Mouse (Mus musculus) monocyte, adult 2 months (primary cell): ENCODE data around the gene Dhx15.
"Not testable (repeated sequence)": the region's sequence is repeated elsewhere in the genome, so short reads cannot be mapped to it uniquely, and the experiment has no call there.

ENCODE experiments used
- DNase-seq, 2 experiments: peaks; one replicate each; pipeline ENCODE4 v3.0.0; 2022; ENCODE audit warnings: low spot score in 2 of 2, low read depth in 1 of 2

Gene Dhx15

DNA sequence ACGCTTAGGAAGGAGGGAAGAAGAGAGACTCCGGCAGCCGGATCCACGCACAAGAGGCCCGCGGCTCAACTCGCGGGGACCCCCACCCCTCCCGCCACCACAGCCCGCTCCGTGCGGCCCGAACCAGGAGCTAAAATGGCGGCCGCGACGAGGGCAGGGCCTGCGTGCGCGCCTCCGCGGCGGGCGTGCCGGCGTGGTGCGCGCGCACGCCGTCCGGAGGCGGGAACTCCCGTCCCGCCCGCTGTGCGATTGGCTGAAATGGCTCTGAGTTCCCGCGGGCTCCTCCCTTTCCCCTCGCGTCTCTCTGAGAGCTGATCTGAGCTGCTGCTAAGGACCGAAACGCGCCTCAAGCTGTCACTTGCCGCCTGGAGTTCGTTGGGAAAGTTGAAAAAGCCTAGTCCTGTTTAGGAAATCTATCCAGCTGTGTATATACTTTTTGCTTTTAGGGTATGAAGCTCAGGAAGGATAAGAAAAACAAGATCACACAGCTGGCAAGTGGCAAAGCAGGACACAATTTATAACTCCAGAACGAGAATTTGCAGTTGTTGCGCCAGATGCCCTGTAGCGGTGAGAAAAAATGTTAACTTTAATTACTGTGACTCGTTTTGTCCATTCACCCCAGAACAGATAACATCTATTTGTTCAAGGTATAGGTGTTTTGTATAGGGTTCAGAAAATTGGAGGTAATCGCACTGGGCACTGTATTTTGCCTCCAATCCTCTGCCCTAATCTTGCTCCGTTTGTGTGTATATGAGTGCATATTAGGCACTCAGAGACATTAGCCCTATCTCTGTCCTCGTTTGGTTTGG, at the start of gene Dhx15:
TSS of gene Dhx15 (minus strand) at position 144 of the 809 bp plus-strand sequence.
- peak; percentile 64 to 80 for DNase-seq

DNA sequence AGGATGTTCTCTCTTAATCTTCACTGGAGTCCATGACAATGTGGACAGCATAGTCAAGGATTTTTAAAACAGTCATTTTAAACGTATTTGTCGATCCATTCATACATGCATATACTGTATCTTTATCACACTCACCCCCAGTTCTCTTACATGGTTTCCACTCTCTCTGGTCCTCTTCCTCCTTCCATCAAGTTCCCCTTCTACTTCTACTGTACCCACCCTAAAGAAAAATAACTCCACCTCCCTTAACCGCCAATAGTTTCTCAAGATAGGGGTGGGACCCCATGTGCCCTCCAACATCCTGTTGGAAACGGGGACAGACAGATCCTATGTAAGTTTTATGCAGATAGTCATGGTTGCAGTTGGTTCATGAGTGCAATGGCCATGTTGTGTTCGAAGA, 48.6 kb upstream of the Dhx15 start:
- DNase-seq = no peak

DNA sequence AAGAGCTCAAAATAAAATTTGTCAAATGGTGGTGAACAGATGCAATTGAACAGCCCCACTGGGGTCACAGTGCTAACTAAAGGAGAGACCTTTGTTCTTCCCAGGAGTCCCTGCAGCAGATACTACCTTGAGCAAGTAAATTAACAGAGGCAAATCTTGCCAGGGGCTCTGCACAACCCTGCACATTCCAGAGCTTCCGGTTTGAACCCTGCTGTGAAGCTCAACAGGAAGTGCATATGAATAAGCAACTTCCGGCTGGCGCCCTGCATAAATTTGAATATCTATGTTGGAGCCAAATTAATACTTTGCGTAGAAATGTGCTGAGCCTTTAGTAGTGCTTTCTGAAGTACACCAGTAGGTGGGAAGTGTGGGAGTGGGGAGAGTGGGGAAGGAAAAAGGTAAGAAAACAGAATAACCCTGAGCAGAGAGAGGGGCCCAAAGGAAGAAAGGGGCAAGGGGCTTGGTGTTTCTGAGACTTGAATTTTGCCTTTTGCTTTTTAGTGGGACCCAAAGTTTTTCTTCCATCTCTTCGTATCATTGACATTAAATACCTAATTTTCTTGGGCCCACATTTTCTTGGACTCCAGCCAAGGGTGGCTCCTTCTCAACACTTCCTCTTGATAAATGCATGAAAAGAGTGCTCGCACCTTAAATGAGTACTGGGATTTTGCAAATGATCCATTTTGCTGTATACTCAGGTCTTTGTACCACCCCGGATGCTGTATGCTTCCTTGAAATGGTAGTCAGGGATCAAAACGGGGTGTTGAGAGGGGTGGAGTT, 47.8 kb upstream of the Dhx15 start:
- no peak for DNase-seq

DNA sequence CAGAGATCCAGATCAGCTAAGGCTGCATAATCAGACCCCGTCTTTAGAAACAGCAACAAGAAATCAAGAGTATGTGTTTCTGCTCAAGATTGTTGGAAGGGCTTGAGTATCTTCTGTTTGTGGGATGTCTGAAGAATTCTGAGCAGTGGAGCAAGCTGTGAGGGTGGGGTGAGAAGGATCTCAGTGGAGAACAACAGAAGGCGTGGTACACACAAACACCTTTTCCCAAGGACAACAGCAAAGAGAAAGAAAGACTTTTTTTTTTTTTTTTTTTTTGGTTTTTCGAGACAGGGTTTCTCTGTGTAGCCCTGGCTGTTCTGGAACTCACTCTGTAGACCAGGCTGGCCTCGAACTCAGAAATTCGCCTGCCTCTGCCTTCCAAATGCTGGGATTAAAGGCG, 46.3 kb upstream of the Dhx15 start:
- not testable (repeated sequence) for DNase-seq

DNA sequence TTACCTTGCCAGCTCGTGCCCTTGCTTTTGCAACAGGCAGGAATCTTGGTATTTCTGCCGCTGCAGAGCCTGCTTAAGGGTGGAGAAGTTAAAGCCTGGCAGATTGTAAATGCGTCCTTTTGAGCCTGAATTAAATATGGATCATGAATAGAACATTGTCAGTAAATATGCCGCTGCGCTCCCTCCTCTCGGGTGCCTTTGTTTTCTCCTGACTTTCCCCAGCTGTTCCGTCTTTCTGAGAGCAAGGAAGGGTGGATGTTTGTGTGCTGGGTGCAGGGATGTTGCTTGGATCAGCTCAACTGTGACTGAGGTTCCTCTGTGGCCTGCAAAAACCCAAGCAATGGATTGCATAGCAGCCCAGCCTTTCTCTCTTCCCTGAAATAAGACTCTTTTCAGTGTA, 44.3 kb upstream of the Dhx15 start:
- DNase-seq = no peak

DNA sequence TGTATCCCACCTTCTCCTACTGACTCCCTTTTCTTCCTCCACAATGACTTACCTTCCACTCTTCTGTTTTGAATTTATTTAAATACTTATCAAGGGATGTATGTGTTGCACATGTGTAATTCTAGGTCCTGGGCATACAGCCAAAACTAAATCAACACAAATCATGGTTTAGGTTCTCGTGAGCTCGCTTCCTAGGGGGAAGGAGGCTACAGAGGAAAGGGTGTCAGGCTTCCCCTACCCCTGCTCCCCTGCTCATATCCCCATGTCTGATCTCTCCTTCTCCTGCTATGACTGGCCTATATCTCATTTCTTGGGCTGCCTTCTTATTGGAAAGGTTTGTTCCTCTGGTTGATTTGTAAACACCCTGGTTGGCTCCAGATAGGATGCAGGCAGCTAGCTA, 43.6 kb upstream of the Dhx15 start:
- DNase-seq = no peak

DNA sequence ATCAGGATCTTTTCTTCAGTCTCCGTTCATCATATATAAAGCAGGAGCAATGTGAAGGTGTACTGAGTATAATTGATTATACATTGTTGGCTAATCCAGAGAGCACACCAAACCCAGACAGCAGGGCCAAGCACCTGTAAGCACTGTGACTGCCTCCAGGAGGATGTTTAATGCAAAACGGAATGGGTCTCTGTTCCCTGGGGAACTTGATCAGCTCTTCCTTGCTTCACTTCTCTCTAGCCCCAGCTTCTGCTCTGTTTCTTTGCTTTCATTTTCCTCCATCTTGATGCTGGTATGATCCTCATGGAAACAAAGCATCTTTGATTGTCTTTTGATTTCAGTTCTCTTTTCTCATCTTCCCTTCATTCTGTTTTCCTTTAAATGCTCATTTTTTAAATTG, 42.3 kb upstream of the Dhx15 start:
- no peak for DNase-seq

DNA sequence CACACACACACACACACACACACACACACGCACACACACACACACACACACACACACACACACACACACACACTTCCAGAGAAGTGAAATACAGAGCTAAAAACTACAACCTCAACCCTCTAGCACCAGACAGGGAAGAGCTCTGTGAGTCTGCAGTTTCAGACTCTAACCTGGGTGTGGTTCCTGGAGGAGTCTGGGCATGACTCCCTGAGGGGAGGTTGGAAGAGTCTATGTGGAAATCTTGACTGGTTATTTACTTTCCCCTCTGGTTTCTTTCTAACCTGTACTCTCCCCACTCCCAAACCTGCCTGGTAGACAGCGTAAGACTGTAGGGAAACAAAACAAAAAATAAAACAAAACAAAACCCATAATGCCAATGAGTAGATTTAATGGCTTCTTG, 41.9 kb upstream of the Dhx15 start:
- DNase-seq = no peak

DNA sequence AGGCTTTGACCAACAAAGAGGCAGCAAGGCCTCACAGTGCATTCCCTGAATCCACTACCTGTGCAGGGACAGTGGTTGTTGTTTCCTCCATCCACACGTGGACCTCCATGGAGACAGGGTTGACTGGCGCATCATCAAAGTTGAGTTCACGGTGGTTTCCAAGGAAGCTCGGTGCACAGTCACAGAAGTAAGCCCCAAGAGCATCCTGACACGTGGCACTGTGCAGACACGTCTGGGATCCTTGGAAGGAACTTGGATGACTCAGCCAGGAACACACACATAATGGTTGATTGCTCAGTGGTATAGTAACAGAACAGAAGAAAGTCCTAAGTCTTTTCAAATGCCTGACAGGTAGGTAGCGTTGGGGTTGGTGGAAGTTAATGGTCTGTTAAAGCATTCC, 40.2 kb upstream of the Dhx15 start:
- DNase-seq = no peak

DNA sequence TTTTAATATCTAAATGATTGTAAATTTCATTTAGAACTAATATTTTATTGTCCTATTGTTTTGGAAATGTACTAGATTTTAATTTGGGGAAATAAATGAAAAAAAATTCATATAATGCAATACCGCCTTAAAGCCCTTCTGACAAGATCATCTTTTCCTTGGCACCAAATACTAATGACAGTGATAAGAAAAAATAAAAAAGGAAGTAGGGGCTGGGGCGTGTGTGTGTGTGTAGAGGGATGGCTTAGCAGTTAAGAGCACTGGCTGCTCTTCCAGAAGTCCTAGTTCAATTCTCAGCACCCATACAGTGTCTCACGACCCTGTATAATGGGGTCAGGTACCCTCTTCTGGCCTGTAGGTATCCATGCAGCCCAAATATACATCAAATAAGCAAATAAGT, 36.4 kb upstream of the Dhx15 start:
- no peak for DNase-seq

DNA sequence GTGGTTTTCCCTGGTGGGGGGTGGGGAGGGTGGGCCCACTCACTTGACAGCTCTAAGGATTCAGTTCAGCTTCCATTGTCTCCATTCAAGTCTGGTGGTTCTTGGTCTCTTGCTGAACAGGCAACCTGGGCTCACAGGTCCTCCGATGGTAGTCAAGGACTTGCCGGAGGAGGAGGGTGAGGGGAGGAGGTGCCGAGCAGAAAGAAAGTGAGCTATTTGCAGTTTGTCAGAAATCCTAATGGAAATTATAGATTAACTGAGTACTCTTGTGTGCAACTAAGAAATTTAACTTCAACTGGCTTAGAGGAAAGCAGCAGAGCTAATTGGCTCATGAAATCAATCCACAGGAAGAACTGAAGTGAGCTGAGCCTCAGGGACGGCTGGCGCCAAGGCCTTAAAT, 31.3 kb upstream of the Dhx15 start:
- DNase-seq = no peak

DNA sequence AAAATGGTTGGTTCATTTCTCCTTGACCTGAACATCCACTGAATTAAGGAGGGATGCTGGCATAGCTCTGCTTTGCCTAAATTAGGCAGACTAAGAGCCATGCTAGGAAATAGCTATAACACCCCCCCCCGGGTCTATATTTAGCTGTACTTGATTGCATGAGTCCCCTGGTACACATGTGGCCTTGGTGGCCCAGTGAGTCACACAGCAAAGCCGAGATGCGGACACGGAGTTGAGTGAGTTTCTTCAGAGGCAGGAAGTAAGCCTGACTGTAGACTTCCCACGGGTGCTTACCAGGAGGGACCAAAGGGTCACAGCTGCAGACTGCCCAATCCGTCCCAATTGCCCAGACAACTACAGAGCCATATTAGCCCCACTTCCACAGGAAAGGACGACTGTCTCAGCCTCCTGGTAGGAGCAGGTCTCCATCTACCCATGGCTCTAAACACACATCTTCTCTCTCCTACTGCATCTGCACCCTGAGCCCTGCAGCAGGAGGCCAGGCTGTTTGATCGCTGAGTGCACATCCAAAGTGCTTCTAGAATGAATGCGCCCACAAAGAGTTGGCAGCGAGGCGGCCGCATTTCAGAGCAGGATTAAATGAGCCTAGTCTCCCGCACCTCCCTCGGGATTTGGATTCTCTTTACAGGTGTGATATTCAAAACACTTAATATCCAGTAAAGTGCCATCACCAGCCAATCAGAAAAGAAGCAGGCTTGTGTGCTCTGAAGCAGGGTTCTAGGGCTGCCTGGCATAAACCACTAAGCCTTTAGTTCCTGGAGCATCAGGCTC, 29.9 kb upstream of the Dhx15 start:
- DNase-seq = no peak

DNA sequence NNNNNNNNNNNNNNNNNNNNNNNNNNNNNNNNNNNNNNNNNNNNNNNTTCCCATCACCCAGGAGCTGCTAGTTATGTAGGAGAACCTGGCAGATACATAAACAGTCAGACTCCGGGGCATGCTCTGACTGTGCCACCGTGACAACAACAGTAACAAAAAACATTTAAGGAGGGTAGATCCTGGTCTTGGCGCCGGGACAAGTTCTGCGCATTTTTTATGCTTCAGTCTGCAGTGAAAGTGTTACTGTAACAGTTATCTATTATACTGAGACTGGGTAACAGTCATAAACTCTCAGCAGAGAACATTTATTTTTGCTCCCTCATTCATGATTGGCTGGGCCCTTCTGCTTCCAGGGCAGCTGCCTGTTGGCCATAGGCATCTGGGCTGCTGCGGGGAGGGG, 27.9 kb upstream of the Dhx15 start:
- DNase-seq = no peak

DNA sequence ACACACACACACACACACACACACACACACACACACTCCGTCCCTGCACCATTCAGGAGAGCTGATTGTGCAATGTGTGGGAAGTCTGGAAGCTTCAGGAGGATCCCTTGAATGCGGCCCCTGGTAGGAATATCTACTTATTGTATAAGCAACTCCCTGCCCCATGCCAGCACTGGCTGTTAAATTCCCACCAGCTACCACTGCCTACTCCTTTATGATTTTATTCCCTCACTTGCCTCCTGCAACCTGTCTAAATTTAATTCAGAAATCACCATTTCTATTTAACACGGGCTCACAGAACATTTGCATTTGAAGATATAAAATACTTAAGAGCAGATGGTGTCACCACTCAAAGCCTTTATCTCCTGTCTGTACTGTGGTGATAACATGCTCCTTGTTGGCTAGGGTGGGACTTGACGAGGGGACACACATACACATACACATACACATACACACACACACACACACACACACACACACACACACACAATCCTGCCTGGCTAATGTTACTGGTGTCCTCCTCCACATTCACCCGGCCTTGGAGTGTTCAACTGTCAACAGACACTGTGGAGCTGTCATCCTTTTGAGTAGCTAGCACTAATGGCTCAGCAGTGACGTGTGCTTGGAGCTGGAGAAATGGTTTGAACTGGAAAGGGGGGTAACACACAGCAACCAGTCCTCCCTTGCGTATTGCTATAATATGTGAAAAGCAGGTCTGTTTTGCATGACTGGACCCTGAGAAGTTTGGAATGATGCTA, 23.0 kb upstream of the Dhx15 start:
- DNase-seq = no peak

DNA sequence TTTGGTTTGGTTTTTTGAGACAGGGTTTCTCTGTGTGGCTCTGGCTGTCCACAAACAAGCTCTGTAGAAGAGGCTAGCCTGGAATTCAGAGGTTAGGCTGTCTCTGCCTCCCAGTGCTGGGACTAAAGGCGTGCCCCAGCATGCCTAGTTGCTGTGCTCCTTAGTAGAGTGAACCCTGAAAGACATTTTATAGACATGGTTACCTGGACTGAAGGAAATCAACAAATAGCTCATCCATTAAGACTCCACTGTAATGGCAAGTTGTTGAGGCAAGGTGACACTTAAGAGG, 810 bp upstream of the Dhx15 start:
- no peak for DNase-seq

DNA sequence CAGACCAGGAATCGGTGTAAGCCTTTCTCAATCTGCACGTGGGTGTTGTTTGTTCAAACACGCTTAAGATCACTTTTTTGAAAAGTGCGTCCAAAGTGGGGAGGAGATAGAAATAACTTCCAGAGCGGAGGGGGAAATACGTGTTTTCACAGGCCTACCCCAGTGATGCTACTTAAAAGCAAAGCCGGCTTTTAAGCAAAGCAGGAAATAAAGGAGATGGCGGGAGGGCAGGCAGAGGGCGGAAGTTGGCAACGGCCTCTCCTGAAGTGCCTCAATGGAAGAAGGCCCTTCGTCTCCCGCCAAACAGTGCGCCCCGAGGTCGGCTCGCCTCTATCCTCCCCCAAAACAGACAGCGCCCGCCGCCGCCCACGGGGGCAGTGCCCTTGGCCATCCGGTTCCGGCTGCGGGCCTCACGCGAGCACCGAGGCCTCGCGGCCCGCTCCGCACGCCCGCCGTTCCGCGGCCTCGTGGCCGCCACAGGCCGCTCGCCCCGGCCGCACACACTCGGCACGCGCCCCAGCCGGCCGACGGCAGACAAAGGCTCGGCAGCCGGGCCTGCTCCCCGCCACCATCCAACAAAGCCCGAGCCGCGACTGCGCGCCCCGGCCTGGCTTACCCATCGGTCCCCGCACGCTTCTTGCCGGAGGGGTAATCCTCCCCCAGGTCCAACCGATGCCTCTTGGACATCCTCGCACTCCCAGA, 499 bp downstream of the Dhx15 start:
- DNase-seq = peak; percentile 30 to 64

DNA sequence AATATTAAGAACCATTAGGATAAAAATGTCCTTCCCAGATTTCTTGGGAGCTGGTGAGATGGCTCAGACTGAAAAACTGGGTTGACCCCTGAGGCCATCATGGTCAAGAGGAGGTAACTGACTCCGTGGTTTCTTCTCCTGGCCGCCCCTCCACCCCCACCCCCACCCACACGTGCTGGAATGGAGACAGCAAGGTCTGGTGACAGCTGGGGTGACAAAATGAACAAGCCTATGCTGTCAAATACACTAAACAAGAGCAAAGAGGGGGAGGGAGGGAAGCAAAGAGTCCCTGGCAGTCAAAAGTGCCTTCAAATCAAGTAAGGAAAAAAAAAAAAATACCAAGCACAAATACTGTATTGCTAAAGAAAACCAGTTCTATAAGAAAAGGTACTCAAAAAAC, 2.1 kb downstream of the Dhx15 start:
- DNase-seq = no peak

DNA sequence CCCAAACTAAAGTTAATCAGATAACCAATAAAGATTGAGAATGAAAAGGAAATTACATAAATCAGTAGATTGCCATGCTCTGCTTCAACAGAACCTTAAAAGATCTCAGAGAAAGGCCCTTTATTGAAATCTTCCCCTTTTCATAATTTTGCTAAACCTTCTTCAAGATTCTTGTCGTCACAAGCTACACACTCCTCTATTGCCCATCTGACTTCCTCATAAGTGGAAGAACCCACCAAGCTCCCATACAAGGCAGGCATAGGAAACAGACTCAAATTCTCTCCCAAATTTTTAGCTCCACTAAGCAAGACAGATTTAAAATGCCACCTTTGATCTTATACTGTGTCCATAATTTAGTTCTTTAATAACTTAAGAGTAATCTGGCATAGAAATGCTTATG, 13.0 kb downstream of the Dhx15 start:
- DNase-seq = no peak

DNA sequence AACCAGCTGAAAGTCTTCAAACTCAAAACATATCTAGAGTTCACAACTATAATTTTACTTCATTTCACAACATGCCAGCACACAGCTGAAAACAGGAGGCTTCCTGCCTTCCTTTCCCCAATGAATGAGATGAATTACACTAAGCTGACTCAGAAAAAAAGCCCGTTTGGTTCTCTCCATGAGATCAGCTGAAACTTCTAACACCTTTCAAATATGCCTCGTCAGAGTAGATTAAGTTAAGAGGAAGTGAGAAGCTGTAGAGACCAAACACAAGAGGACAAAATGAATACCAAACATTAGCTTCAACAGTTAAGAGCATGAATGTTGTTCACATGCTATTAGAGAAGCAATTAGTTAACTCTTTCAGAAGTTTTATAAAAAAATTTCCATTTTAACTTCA, 21.8 kb downstream of the Dhx15 start:
- no peak for DNase-seq

DNA sequence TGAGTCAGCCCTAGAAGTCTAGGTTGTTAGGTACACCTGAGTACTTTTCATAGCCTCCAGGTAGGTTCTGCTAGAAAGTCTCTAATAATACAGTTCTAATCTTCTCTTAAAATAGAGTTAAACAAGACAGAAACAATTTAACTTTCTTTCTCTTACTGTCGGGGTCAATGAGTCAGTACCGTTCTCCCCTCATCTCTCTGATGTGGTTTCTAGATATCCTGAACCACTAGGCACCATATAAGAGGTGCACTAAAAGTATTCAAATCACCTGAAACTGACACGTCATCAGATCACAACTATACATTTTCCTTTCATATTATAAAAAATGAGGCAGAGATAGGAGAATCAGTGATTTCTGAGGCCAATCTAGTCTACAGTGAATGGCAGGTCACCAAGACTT, 41.2 kb downstream of the Dhx15 start:
- DNase-seq = no peak

DNA sequence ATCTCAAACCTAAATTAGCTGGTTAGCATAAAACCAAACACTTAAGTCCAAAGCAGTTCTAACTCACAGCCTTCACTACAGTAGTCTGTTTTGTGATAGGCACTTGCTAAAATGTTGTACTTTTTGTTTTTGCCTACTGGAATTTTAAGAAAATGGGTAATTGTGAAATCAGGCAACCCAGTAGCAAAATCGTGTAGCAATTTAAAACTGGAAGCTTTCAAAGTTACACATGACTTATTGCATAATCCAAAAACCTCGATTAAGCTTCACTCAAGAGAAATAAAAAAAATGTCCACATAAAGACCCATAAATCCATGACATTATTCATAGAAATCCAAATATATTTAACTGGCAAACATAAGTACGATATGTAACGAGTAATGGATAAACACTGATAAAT, 43.2 kb downstream of the Dhx15 start:
- no peak for DNase-seq
